Mouse (Mus musculus): ENCODE results near the gene Wdr89. TPM values are rescaled to one million over a fixed set of nuclear protein-coding genes. Genes with fewer than 3 reads are reported as not detected.

The Wdr89 gene
- polyA plus RNA-seq, 1 experiment = 9.8 TPM

DNA sequence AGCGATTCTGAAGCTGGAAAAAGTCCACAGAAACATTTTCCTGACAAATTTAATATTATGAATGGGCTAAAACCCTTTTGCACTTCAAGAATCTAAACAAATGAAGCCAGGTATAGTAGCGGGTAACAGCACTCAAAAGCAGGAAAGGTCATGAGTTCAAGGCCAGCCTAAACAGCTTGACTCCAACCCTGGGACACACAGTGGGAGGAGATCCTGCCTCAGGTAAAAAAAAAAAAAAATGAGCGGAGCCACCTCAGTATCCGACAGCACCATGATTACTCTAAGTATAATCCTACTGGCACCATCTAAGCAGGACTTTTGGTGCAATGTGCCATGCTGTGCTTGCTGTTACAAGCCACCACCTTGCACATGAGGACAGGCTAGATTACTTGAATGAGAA lies 75.5 kb downstream of the Wdr89 start:
- no peak overlapping the region for H3K4me3 ChIP-seq (ENCODE audit: insufficient read depth, poor library complexity, severe bottlenecking)
- H3K79me3 ChIP-seq (ENCODE audit: low read depth) = peaks cover 59% of the 10 kb centered on the region
- no peaks in the 10 kb centered on the region for H3K27me3 ChIP-seq (ENCODE audit: control insufficient read depth, insufficient read depth, insufficient read length)
- peaks cover 38% of the 10 kb centered on the region for H3K36me3 ChIP-seq (ENCODE audit: control insufficient read depth, insufficient read depth)
- H3ac ChIP-seq (ENCODE audit: control insufficient read depth, insufficient read length, low read depth) = no peak overlapping the region
- TF ChIP-seq USF1 (IDR thresholded peaks at IDR 0.05; ENCODE audit: low read depth) (no peak), CTCF (IDR thresholded peaks at IDR 0.05; ENCODE audit: control insufficient read depth, insufficient read depth, insufficient read length) (no peak), FOSL1 (IDR thresholded peaks at IDR 0.05; ENCODE audit: insufficient read depth, low read length, poor library complexity, severe bottlenecking) (no peak), MYOG (IDR thresholded peaks at IDR 0.05; ENCODE audit: control insufficient read depth, extremely low read depth, insufficient read length) (no peak), MYOD1 (IDR thresholded peaks at IDR 0.05; ENCODE audit: control insufficient read depth, insufficient read length, low read depth) (no peak), CEBPB (IDR thresholded peaks at IDR 0.05; ENCODE audit: low read depth) (no peak), MAX (IDR thresholded peaks at IDR 0.05) (no peak)
- peaks cover 70% of the 10 kb centered on the region for H3K79me2 ChIP-seq (ENCODE audit: control insufficient read depth, insufficient read depth)

DNA sequence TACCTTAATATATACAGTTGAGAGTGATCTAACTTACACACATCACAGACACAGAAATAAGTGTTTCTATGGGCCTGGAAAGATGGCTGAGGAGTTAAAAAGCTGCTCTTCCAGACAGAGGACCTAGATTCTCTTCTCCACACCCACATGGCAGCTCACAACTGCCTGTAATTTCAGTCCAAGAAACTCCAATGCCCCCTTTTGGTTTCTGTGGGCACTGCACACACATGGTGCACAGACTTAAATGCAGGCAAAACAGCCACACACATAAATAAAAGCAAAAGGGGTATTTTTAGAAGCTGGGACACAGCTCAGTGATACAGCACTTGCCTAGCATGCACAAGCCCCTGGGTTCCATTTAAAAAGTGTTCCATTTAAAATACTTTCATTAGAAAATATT lies 81.8 kb downstream of the Wdr89 start:
- Histone ChIP-seq H3K79me3 (ENCODE audit: low read depth) (peaks cover 78% of the 10 kb centered on the region), H3K27me3 (ENCODE audit: control insufficient read depth, insufficient read depth, insufficient read length) (no peaks in the 10 kb centered on the region), H3K36me3 (ENCODE audit: control insufficient read depth, insufficient read depth) (peaks cover 72% of the 10 kb centered on the region), H3K4me3 (ENCODE audit: insufficient read depth, poor library complexity, severe bottlenecking) (no peak overlapping the region), H3K79me2 (ENCODE audit: control insufficient read depth, insufficient read depth) (peaks cover 98% of the 10 kb centered on the region), H3ac (ENCODE audit: control insufficient read depth, insufficient read length, low read depth) (no peak overlapping the region)
- no peak for TF ChIP-seq CTCF (IDR thresholded peaks at IDR 0.05; ENCODE audit: control insufficient read depth, insufficient read depth, insufficient read length)
- TF ChIP-seq MYOG (IDR thresholded peaks at IDR 0.05; ENCODE audit: control insufficient read depth, extremely low read depth, insufficient read length) = no peak
- TF ChIP-seq CEBPB (IDR thresholded peaks at IDR 0.05; ENCODE audit: low read depth) = no peak
- no peak for TF ChIP-seq MYOD1 (IDR thresholded peaks at IDR 0.05; ENCODE audit: control insufficient read depth, insufficient read length, low read depth)
- no peak for TF ChIP-seq FOSL1 (IDR thresholded peaks at IDR 0.05; ENCODE audit: insufficient read depth, low read length, poor library complexity, severe bottlenecking)
- no peak for TF ChIP-seq USF1 (IDR thresholded peaks at IDR 0.05; ENCODE audit: low read depth)

DNA sequence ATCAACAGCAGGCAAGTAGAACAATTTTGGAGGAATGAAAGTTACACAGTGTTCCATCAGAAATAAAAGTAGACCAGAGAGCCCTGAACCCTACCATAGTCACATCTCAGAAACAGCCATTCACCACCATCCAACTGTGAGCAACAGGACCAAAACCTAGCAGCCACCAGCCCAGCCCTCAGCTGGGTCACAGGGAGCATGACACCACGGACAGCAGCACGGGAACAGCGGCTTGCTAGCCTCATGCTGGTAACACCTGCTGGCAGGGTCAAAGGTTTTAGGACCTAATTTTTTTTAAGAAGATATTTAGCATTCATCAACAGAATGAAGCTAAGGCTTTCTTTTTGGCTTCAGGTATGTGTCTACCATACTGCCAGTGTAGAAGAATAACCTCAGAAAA lies 85.6 kb downstream of the Wdr89 start:
- TF ChIP-seq USF1 (IDR thresholded peaks at IDR 0.05; ENCODE audit: low read depth) (no peak), MAX (IDR thresholded peaks at IDR 0.05) (no peak), CEBPB (IDR thresholded peaks at IDR 0.05; ENCODE audit: low read depth) (no peak), FOSL1 (IDR thresholded peaks at IDR 0.05; ENCODE audit: insufficient read depth, low read length, poor library complexity, severe bottlenecking) (no peak), MYOG (IDR thresholded peaks at IDR 0.05; ENCODE audit: control insufficient read depth, extremely low read depth, insufficient read length) (no peak), CTCF (IDR thresholded peaks at IDR 0.05; ENCODE audit: control insufficient read depth, insufficient read depth, insufficient read length) (no peak), MYOD1 (IDR thresholded peaks at IDR 0.05; ENCODE audit: control insufficient read depth, insufficient read length, low read depth) (no peak)
- H3K4me3 ChIP-seq (ENCODE audit: insufficient read depth, poor library complexity, severe bottlenecking) = no peak overlapping the region
- H3K27me3 ChIP-seq (ENCODE audit: control insufficient read depth, insufficient read depth, insufficient read length) = no peaks in the 10 kb centered on the region
- peaks cover 75% of the 10 kb centered on the region for H3K79me3 ChIP-seq (ENCODE audit: low read depth)
- peaks cover 100% of the 10 kb centered on the region for H3K79me2 ChIP-seq (ENCODE audit: control insufficient read depth, insufficient read depth)
- peaks cover 44% of the 10 kb centered on the region for H3K36me3 ChIP-seq (ENCODE audit: control insufficient read depth, insufficient read depth)
- H3ac ChIP-seq (ENCODE audit: control insufficient read depth, insufficient read length, low read depth) = no peak overlapping the region

Other genes with a start within 250 kb of the Wdr89 start
- 11.9 TPM for gene Ppp2r5e, start 73.3 kb downstream of the Wdr89 start, polyA plus RNA-seq (2012; fragmentation: generic; extraction: Trizol)
- 9.2 TPM for gene Sgpp1, start 66.2 kb upstream of the Wdr89 start, polyA plus RNA-seq (2012; fragmentation: generic; extraction: Trizol)
- 5.3 TPM for gene Syne2, start 148.6 kb upstream of the Wdr89 start, polyA plus RNA-seq (2012; fragmentation: generic; extraction: Trizol)